Mouse (Mus musculus) olfactory bulb, adult 2 months (tissue): ENCODE measurements around the gene Lingo1.

ENCODE experiments used
- CTCF ChIP-seq: fragments of 200-500 bp; IDR thresholded peaks from 2 replicates; pipeline ENCODE4 v1.5.1; 2012; ENCODE audit warnings: low read depth, mild to moderate bottlenecking, low read length, moderate library complexity; ENCODE audit not compliant: insufficient read depth
- POLR2A ChIP-seq: fragments of 200-500 bp; IDR thresholded peaks from 2 replicates; pipeline ENCODE4 v1.6.1; 2012; ENCODE audit warnings: mild to moderate bottlenecking, low read depth, low read length, moderate library complexity; ENCODE audit not compliant: insufficient read depth

DNA sequence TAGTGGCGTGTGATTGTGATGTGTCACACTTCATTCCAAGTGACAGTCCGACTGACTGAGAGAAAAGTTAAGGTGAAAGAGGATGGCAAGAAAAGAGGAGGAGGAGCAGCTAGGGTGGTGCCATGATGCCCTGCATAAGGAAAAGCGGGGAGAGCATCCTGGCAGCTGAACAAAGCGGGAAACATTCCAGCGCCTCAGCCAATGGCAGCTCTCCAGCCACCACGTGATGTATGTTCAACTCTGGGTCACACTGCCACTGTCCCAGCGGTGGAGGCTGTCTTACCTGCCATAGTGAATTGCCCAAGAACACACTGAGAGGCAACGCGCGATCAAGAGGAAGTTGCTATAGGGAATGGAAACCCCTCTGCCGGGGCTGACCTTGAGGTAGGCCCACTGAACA, 172.9 kb downstream of the Lingo1 start:
- TF ChIP-seq POLR2A: no peak
- no peak for TF ChIP-seq CTCF
